Comparison of ENCODE assay signal across 8 mouse cellular contexts in the genomic region with DNA sequence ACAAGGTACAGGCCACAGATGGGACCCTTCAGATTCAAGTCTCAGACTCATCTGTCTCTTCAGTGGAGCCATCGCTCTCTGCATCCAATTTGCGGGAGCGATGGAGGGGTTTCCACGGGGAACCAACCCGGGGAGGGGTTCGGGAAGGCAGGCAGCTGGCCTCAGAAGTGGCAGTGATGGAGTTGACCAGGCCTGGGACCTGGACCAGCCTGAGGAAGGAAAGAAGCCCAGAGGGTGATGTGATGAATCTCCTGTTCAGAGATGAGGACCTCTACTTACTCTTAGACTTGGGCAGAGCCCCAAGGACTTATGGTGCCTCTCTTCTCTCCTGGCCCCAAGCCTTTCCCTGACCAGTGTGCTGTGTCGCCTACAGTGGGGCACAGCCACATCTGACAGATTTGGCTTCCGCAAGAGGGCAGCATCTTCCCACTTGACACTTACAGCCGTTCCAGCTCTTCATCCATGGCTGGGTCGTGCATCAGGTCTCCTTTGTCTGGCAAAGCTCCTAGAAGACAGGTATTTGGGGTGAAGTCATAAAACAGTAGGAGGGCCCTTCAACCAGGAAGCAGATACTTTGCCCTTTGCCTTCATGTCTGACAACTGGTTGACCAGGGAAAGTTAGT. TPM values are rescaled to one million over a fixed set of nuclear protein-coding genes. Genes with fewer than 3 reads are reported as not detected.
A peak's percentile ranks its signal among the peaks of the same experiment; 100 is the strongest.
DNase-seq lines count a peak whose midpoint lies in the region; ATAC-seq and TF ChIP-seq lines count a peak whose summit lies in the region.

No protein-coding gene starts in this region.

- H3K27ac ChIP-seq in hindbrain, embryonic 11.5 days (ENCODE audit: low read depth, low read length) = no peak overlapping the region
- H3K27ac ChIP-seq in limb, embryonic 13.5 days = no peak overlapping the region
- no peak overlapping the region for H3K27ac ChIP-seq in midbrain, postnatal 0 days (ENCODE audit: low read depth, low read length)

- H3K4me3 ChIP-seq in hindbrain, embryonic 11.5 days (ENCODE audit: low read depth, low read length) = no peak overlapping the region
- no peak overlapping the region for H3K4me3 ChIP-seq in limb, embryonic 13.5 days
- no peak overlapping the region for H3K4me3 ChIP-seq in midbrain, postnatal 0 days (ENCODE audit: low read depth, low read length)

- H3K4me2 ChIP-seq in hindbrain, embryonic 11.5 days (replicated peaks; ENCODE audit: low read depth, low read length) = no peak overlapping the region
- H3K4me2 ChIP-seq in limb, embryonic 13.5 days (replicated peaks) = no peak overlapping the region
- H3K4me2 ChIP-seq in midbrain, postnatal 0 days (ENCODE audit: low read depth, low read length, poor library complexity, severe bottlenecking) = no peak overlapping the region

- no peaks in the 10 kb centered on the region for H3K4me1 ChIP-seq in hindbrain, embryonic 11.5 days (replicated peaks; ENCODE audit: control insufficient read depth, insufficient read depth, low read length)
- peaks cover 28% of the 10 kb centered on the region for H3K4me1 ChIP-seq in limb, embryonic 13.5 days
- H3K4me1 ChIP-seq in midbrain, postnatal 0 days (ENCODE audit: insufficient read depth, low read length) = no peaks in the 10 kb centered on the region

- peaks cover 8% of the 10 kb centered on the region; the same call in 1 of the 2 replicates for H3K36me3 ChIP-seq in hindbrain, embryonic 11.5 days (ENCODE audit: control insufficient read depth, insufficient read depth, low read length)
- H3K36me3 ChIP-seq in limb, embryonic 13.5 days = peaks cover 39% of the 10 kb centered on the region
- peaks cover 42% of the 10 kb centered on the region for H3K36me3 ChIP-seq in midbrain, postnatal 0 days (ENCODE audit: insufficient read depth, low read length)

- H3K9ac ChIP-seq in hindbrain, embryonic 11.5 days (ENCODE audit: low read depth, low read length) = no peak overlapping the region
- no peak overlapping the region for H3K9ac ChIP-seq in limb, embryonic 13.5 days
- H3K9ac ChIP-seq in midbrain, postnatal 0 days (replicated peaks; ENCODE audit: low read length, poor library complexity, severe bottlenecking) = no peak overlapping the region

- ATAC-seq in CD4-positive, CD25-positive, alpha-beta regulatory T cell, adult 4 months = no peak
- ATAC-seq in hindbrain, embryonic 11.5 days (ENCODE audit: low FRiP score) = peak; percentile 73
- ATAC-seq in limb, embryonic 13.5 days (ENCODE audit: low FRiP score, low read depth) = 0 out of 2 replicates have a peak, but pooled peaks have one; percentile 48
- ATAC-seq in midbrain, postnatal 0 days (ENCODE audit: low FRiP score) = peak; percentile 59; the same call in 1 of the 2 replicates
- ATAC-seq in granulocyte monocyte progenitor cell, adult 5-6 weeks (replicated peaks; ENCODE audit: poor library complexity, severe bottlenecking) = no peak

- peak; percentile 84 for TF ChIP-seq CTCF in midbrain, postnatal 0 days (IDR thresholded peaks at IDR 0.05)

- no peaks in the 10 kb centered on the region for H3K27me3 ChIP-seq in hindbrain, embryonic 11.5 days (ENCODE audit: control insufficient read depth, insufficient read depth, low read length)
- no peaks in the 10 kb centered on the region for H3K27me3 ChIP-seq in limb, embryonic 13.5 days
- no peaks in the 10 kb centered on the region for H3K27me3 ChIP-seq in midbrain, postnatal 0 days (ENCODE audit: insufficient read depth, low read length)

- WGBS in hindbrain, embryonic 11.5 days = 39% methylated on average over 10 of the region's 10 CpGs
- 36% methylated on average over 10 of the region's 10 CpGs for WGBS in limb, embryonic 13.5 days
- WGBS in midbrain, postnatal 0 days = 37% methylated on average over 10 of the region's 10 CpGs

- DNase-seq in CD4-positive, CD25-positive, alpha-beta regulatory T cell, adult 2 months (ENCODE audit: low read depth, low spot score) = peak; percentile 34
- peak; percentile 19 to 26 for DNase-seq in B cell, adult 2 months
- DNase-seq in cerebellum, postnatal 4 days (ENCODE audit: low spot score in 2 of 2) = peak; percentile 47 to 71
- DNase-seq in hindbrain, embryonic 11.5 days (ENCODE audit: low spot score) = peak; percentile 77
- DNase-seq in midbrain, postnatal 0 days (ENCODE audit: low spot score) = peak; percentile 77

- H3K9me3 ChIP-seq in hindbrain, embryonic 11.5 days (ENCODE audit: control insufficient read depth, low read length) = no peaks in the 10 kb centered on the region
- H3K9me3 ChIP-seq in limb, embryonic 13.5 days = no peaks in the 10 kb centered on the region
- H3K9me3 ChIP-seq in midbrain, postnatal 0 days (ENCODE audit: low read length) = no peaks in the 10 kb centered on the region

RNA-seq across cellular contexts. Expression of a gene that starts 14.1 kb away (rescaled TPM):
- polyA plus RNA-seq in CD4-positive, CD25-positive, alpha-beta regulatory T cell, adult 4 months (2017; shearing (Covaris generic)) = 100 to 1,000 TPM in 1 of 2 experiments, 10 to 100 TPM in 1; 87.2 to 143 TPM
- polyA plus RNA-seq in hindbrain, embryonic 11.5 days (2014; fragmentation: Nextera tagmentation; extraction: Ambion mirVana) = 66.1 and 78.9 TPM in 2 replicates
- 89.0 and 91.6 TPM in 2 replicates for polyA plus RNA-seq in limb, embryonic 13.5 days (2015; fragmentation: Nextera tagmentation; extraction: Ambion mirVana)
- total RNA-seq in midbrain, postnatal 0 days (2014; rRNA removed) = 47.7 and 51.1 TPM in 2 replicates
- polyA plus RNA-seq in midbrain, postnatal 0 days (2015; fragmentation: Nextera tagmentation; extraction: Ambion mirVana) = 53.0 and 56.8 TPM in 2 replicates
- 41.7 and 46.5 TPM in 2 replicates for total RNA-seq in granulocyte monocyte progenitor cell, adult 5-6 weeks (2014; fragmentation: Nextera tagmentation)
- total RNA-seq in granulocyte monocyte progenitor cell, adult 5-6 weeks (2017) = 42.4 and 46.6 TPM in 2 replicates

RNA-seq across cellular contexts. Expression of a gene that starts 23.1 kb away (rescaled TPM):
- polyA plus RNA-seq in CD4-positive, CD25-positive, alpha-beta regulatory T cell, adult 4 months (2017; shearing (Covaris generic)) = 1 to 10 TPM in 1 of 2 experiments, under 1 TPM in 1; 0.69 to 1.4 TPM
- polyA plus RNA-seq in hindbrain, embryonic 11.5 days (2014; fragmentation: Nextera tagmentation; extraction: Ambion mirVana) = 16.4 and 17.3 TPM in 2 replicates
- 44.8 and 47.4 TPM in 2 replicates for polyA plus RNA-seq in limb, embryonic 13.5 days (2015; fragmentation: Nextera tagmentation; extraction: Ambion mirVana)
- total RNA-seq in midbrain, postnatal 0 days (2014; rRNA removed) = 17.5 and 22.6 TPM in 2 replicates
- 17.7 and 18.7 TPM in 2 replicates for polyA plus RNA-seq in midbrain, postnatal 0 days (2015; fragmentation: Nextera tagmentation; extraction: Ambion mirVana)
- not detected in 2 replicates for total RNA-seq in granulocyte monocyte progenitor cell, adult 5-6 weeks (2014; fragmentation: Nextera tagmentation)
- 1.5 TPM in 1 of 2 replicates, not detected in the other for total RNA-seq in granulocyte monocyte progenitor cell, adult 5-6 weeks (2017)

RNA-seq across cellular contexts. Expression of a gene that starts 42.1 kb away (rescaled TPM):
- 10 to 100 TPM; 79.4 to 79.5 TPM for polyA plus RNA-seq in CD4-positive, CD25-positive, alpha-beta regulatory T cell, adult 4 months (2017; shearing (Covaris generic))
- polyA plus RNA-seq in hindbrain, embryonic 11.5 days (2014; fragmentation: Nextera tagmentation; extraction: Ambion mirVana) = 6.2 and 8.6 TPM in 2 replicates
- 23.6 and 26.7 TPM in 2 replicates for polyA plus RNA-seq in limb, embryonic 13.5 days (2015; fragmentation: Nextera tagmentation; extraction: Ambion mirVana)
- total RNA-seq in midbrain, postnatal 0 days (2014; rRNA removed) = 7.9 and 11.5 TPM in 2 replicates
- 13.4 and 14.2 TPM in 2 replicates for polyA plus RNA-seq in midbrain, postnatal 0 days (2015; fragmentation: Nextera tagmentation; extraction: Ambion mirVana)
- 18.4 and 22.8 TPM in 2 replicates for total RNA-seq in granulocyte monocyte progenitor cell, adult 5-6 weeks (2014; fragmentation: Nextera tagmentation)
- total RNA-seq in granulocyte monocyte progenitor cell, adult 5-6 weeks (2017) = 9.9 and 11.2 TPM in 2 replicates

Comparison
In these comparisons a context has a peak if more than half of its experiments do, and no peak if none do; other contexts are left out.
1. DNase-seq: peak in every context shown above with its lines; median percentile 77 in hindbrain, embryonic 11.5 days; 77 in midbrain, postnatal 0 days; 59 in cerebellum, postnatal 4 days; 34 in CD4-positive, CD25-positive, alpha-beta regulatory T cell, adult 2 months; 22 in B cell, adult 2 months.
2. ATAC-seq: peak in hindbrain, embryonic 11.5 days (single experiment), limb, embryonic 13.5 days (single experiment) and midbrain, postnatal 0 days (single experiment); none in CD4-positive, CD25-positive, alpha-beta regulatory T cell, adult 4 months (single experiment) and granulocyte monocyte progenitor cell, adult 5-6 weeks (single experiment).